Mouse (Mus musculus): ENCODE data around the gene Cenpn. TPM values are rescaled to one million over a fixed set of nuclear protein-coding genes. Genes with fewer than 3 reads are reported as not detected.

Cenpn gene
- polyA plus RNA-seq, 1 experiment: 22.0 TPM

DNA sequence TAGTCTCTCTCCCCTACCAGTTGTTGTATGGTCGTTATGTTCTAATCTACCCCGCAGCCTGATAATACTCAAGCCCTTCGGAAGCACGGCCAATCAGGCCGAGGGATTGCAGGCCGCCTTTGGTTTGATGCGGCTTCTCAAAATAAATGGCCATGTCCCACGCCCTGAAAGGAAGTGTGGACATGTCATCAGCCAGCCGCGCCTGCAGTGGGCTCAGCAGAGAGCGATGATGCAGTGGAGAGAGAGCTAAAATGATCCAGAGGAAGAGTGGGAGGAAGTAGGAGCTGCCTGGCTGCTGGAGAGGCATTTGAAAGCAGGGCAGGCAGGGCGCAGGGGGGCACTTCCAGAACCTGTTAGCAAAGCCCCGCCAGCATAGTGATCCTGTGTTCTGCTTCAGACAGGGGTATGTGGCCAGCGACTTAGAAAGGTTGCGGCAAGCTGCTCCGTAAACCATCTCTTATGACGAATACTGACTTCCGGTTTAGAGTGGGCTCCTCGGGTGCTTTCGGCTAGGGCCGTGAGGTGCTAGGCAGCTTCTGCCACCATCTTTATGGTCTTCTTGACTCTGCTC is 24.8 kb downstream of the Cenpn start:
- Histone ChIP-seq H3K79me2 (ENCODE audit: control insufficient read depth, insufficient read depth) (peaks cover 19% of the 10 kb centered on the region), H3K4me3 (ENCODE audit: insufficient read depth, poor library complexity, severe bottlenecking) (no peak overlapping the region), H3K27me3 (ENCODE audit: control insufficient read depth, insufficient read depth, insufficient read length) (no peaks in the 10 kb centered on the region), H3K36me3 (ENCODE audit: control insufficient read depth, insufficient read depth) (no peaks in the 10 kb centered on the region), H3K79me3 (ENCODE audit: low read depth) (no peaks in the 10 kb centered on the region), H3ac (ENCODE audit: control insufficient read depth, insufficient read length, low read depth) (no peak overlapping the region)
- TF ChIP-seq MYOG (IDR thresholded peaks at IDR 0.05; ENCODE audit: control insufficient read depth, extremely low read depth, insufficient read length) (no peak), CEBPB (IDR thresholded peaks at IDR 0.05; ENCODE audit: low read depth) (no peak), USF1 (IDR thresholded peaks at IDR 0.05; ENCODE audit: low read depth) (no peak), MAX (IDR thresholded peaks at IDR 0.05) (no peak), MYOD1 (IDR thresholded peaks at IDR 0.05; ENCODE audit: control insufficient read depth, insufficient read length, low read depth) (no peak), FOSL1 (IDR thresholded peaks at IDR 0.05; ENCODE audit: insufficient read depth, low read length, poor library complexity, severe bottlenecking) (no peak), CTCF (IDR thresholded peaks at IDR 0.05; ENCODE audit: control insufficient read depth, insufficient read depth, insufficient read length) (no peak)

DNA sequence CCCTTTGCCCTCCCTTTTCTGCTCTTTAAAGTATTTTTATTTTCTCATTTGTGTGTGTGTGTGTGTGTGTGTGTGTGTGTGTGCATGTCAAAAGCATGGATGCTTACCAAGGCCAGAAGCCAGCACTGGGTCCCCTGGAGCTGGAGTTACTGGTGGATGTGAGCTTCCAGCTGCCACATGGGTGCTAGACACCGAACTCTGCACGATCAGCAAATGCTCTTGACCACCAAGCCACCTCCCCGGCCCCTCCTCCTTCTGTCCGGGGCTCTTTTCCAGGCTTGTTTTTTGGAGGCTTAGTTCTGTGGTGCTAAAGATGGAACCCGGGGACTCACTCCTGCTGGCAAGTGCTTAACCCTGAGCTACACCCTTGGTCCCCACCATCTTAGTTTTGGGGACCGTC is 25.3 kb downstream of the Cenpn start:
- Histone ChIP-seq H3ac (ENCODE audit: control insufficient read depth, insufficient read length, low read depth) (no peak overlapping the region), H3K4me3 (ENCODE audit: insufficient read depth, poor library complexity, severe bottlenecking) (no peak overlapping the region), H3K79me3 (ENCODE audit: low read depth) (no peaks in the 10 kb centered on the region), H3K79me2 (ENCODE audit: control insufficient read depth, insufficient read depth) (peaks cover 19% of the 10 kb centered on the region), H3K36me3 (ENCODE audit: control insufficient read depth, insufficient read depth) (no peaks in the 10 kb centered on the region), H3K27me3 (ENCODE audit: control insufficient read depth, insufficient read depth, insufficient read length) (no peaks in the 10 kb centered on the region)
- no peak for TF ChIP-seq MYOD1 (IDR thresholded peaks at IDR 0.05; ENCODE audit: control insufficient read depth, insufficient read length, low read depth)
- no peak for TF ChIP-seq USF1 (IDR thresholded peaks at IDR 0.05; ENCODE audit: low read depth)
- no peak for TF ChIP-seq FOSL1 (IDR thresholded peaks at IDR 0.05; ENCODE audit: insufficient read depth, low read length, poor library complexity, severe bottlenecking)
- no peak for TF ChIP-seq CEBPB (IDR thresholded peaks at IDR 0.05; ENCODE audit: low read depth)
- TF ChIP-seq MYOG (IDR thresholded peaks at IDR 0.05; ENCODE audit: control insufficient read depth, extremely low read depth, insufficient read length): no peak

DNA sequence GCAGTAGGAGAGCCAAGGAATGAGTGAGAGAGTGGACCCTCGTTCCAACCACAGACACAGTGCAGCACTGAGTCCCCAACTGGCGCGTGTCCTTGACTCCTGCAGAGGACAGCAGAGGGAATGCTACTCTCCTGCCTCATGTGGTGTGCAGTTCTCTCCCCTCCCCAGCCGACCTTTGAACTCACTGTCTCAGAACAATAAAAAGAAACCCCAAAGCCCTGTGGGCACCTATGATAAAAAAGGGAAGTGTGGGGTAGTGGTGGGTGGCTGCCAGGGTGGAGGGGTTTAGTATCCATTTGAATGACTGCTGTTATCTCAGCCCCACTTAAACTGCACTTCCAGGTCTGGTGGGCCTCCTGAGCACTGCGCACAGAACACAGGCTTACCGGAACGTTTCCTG is 26.1 kb downstream of the Cenpn start:
- Histone ChIP-seq H3K79me2 (ENCODE audit: control insufficient read depth, insufficient read depth) (peaks cover 19% of the 10 kb centered on the region), H3K27me3 (ENCODE audit: control insufficient read depth, insufficient read depth, insufficient read length) (no peaks in the 10 kb centered on the region), H3K36me3 (ENCODE audit: control insufficient read depth, insufficient read depth) (no peaks in the 10 kb centered on the region), H3K4me3 (ENCODE audit: insufficient read depth, poor library complexity, severe bottlenecking) (no peak overlapping the region), H3ac (ENCODE audit: control insufficient read depth, insufficient read length, low read depth) (no peak overlapping the region), H3K79me3 (ENCODE audit: low read depth) (no peaks in the 10 kb centered on the region)
- TF ChIP-seq MYOD1 (IDR thresholded peaks at IDR 0.05; ENCODE audit: control insufficient read depth, insufficient read length, low read depth): no peak
- TF ChIP-seq MAX (IDR thresholded peaks at IDR 0.05): no peak
- no peak for TF ChIP-seq MYOG (IDR thresholded peaks at IDR 0.05; ENCODE audit: control insufficient read depth, extremely low read depth, insufficient read length)
- TF ChIP-seq CEBPB (IDR thresholded peaks at IDR 0.05; ENCODE audit: low read depth): no peak
- TF ChIP-seq FOSL1 (IDR thresholded peaks at IDR 0.05; ENCODE audit: insufficient read depth, low read length, poor library complexity, severe bottlenecking): no peak
- TF ChIP-seq CTCF (IDR thresholded peaks at IDR 0.05; ENCODE audit: control insufficient read depth, insufficient read depth, insufficient read length): no peak
- no peak for TF ChIP-seq USF1 (IDR thresholded peaks at IDR 0.05; ENCODE audit: low read depth)

DNA sequence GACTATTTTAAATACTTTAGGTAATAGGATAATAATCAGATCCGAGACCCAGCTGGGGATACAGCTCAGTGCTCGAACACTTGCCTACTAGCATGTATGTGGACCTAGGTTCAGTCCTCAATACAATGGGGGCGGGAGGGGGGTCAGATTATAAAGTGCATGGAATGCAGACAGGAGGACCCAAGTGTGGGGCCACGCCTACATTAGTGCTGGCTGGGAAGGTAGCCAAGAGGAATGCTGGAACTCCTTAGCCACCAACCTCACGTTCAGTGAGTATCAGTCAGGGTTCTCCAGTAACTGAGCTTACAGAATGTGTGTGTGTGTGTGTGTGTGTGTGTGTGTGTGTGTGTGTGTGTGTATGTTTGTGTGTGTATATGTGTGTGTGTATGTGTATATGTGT is 29.8 kb downstream of the Cenpn start:
- H3ac ChIP-seq (ENCODE audit: control insufficient read depth, insufficient read length, low read depth): no peak overlapping the region
- H3K27me3 ChIP-seq (ENCODE audit: control insufficient read depth, insufficient read depth, insufficient read length): no peaks in the 10 kb centered on the region
- H3K79me3 ChIP-seq (ENCODE audit: low read depth): no peaks in the 10 kb centered on the region
- H3K79me2 ChIP-seq (ENCODE audit: control insufficient read depth, insufficient read depth): peaks cover 8% of the 10 kb centered on the region
- TF ChIP-seq USF1 (IDR thresholded peaks at IDR 0.05; ENCODE audit: low read depth): no peak
- no peak for TF ChIP-seq FOSL1 (IDR thresholded peaks at IDR 0.05; ENCODE audit: insufficient read depth, low read length, poor library complexity, severe bottlenecking)
- TF ChIP-seq MYOD1 (IDR thresholded peaks at IDR 0.05; ENCODE audit: control insufficient read depth, insufficient read length, low read depth): no peak
- TF ChIP-seq CTCF (IDR thresholded peaks at IDR 0.05; ENCODE audit: control insufficient read depth, insufficient read depth, insufficient read length): no peak
- TF ChIP-seq MYOG (IDR thresholded peaks at IDR 0.05; ENCODE audit: control insufficient read depth, extremely low read depth, insufficient read length): no peak
- peaks cover 8% of the 10 kb centered on the region for H3K36me3 ChIP-seq (ENCODE audit: control insufficient read depth, insufficient read depth)
- no peak overlapping the region for H3K4me3 ChIP-seq (ENCODE audit: insufficient read depth, poor library complexity, severe bottlenecking)

DNA sequence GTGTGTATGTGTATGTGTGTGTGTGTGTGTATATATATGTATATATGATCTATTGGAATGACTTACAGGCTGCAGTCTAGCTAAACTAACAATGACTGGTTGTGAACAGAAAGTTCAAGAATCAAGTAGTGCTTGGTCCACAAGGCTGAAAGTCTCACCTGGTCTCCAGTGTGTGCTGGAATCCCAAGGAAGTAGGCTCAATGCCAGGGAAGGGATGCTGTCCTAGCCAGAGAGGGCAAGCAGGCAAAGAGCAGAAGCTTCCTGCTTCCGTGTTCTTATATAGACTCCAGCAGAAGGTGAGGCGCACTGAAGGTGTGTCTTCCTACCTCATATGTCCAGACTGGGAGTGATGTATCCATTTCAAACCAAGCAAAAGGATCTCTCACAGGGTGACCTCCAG is 30.2 kb downstream of the Cenpn start:
- Histone ChIP-seq H3K36me3 (ENCODE audit: control insufficient read depth, insufficient read depth) (peaks cover 12% of the 10 kb centered on the region), H3K27me3 (ENCODE audit: control insufficient read depth, insufficient read depth, insufficient read length) (no peaks in the 10 kb centered on the region), H3K79me2 (ENCODE audit: control insufficient read depth, insufficient read depth) (peaks cover 8% of the 10 kb centered on the region), H3ac (ENCODE audit: control insufficient read depth, insufficient read length, low read depth) (no peak overlapping the region), H3K79me3 (ENCODE audit: low read depth) (no peaks in the 10 kb centered on the region), H3K4me3 (ENCODE audit: insufficient read depth, poor library complexity, severe bottlenecking) (no peak overlapping the region)
- TF ChIP-seq MYOG (IDR thresholded peaks at IDR 0.05; ENCODE audit: control insufficient read depth, extremely low read depth, insufficient read length) (no peak), CEBPB (IDR thresholded peaks at IDR 0.05; ENCODE audit: low read depth) (no peak), MAX (IDR thresholded peaks at IDR 0.05) (no peak), USF1 (IDR thresholded peaks at IDR 0.05; ENCODE audit: low read depth) (no peak), MYOD1 (IDR thresholded peaks at IDR 0.05; ENCODE audit: control insufficient read depth, insufficient read length, low read depth) (no peak), CTCF (IDR thresholded peaks at IDR 0.05; ENCODE audit: control insufficient read depth, insufficient read depth, insufficient read length) (no peak), FOSL1 (IDR thresholded peaks at IDR 0.05; ENCODE audit: insufficient read depth, low read length, poor library complexity, severe bottlenecking) (no peak)

DNA sequence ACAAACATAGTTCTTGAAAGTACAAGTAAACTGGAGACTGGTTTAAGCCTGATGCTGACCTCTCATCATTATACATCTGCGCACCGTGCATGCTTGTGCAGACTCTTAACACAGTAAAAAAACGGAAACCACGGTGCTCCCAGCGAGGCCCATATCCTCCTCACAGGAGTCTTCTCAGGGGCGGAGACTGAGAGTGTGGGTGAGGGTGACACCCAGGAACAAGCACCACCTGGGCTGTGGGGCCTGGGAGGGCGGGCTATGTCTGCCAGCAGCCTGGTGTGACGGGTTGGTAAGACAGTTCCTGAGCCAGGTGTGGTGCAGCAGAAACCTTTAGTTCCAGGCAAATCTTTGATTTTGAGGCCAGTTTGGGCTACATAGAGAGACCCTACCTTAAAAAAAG is 30.9 kb downstream of the Cenpn start:
- H3K79me3 ChIP-seq (ENCODE audit: low read depth): no peaks in the 10 kb centered on the region
- H3K27me3 ChIP-seq (ENCODE audit: control insufficient read depth, insufficient read depth, insufficient read length): no peaks in the 10 kb centered on the region
- no peak overlapping the region for H3K4me3 ChIP-seq (ENCODE audit: insufficient read depth, poor library complexity, severe bottlenecking)
- TF ChIP-seq CEBPB (IDR thresholded peaks at IDR 0.05; ENCODE audit: low read depth) (no peak), FOSL1 (IDR thresholded peaks at IDR 0.05; ENCODE audit: insufficient read depth, low read length, poor library complexity, severe bottlenecking) (no peak), USF1 (IDR thresholded peaks at IDR 0.05; ENCODE audit: low read depth) (no peak), MYOG (IDR thresholded peaks at IDR 0.05; ENCODE audit: control insufficient read depth, extremely low read depth, insufficient read length) (no peak), CTCF (IDR thresholded peaks at IDR 0.05; ENCODE audit: control insufficient read depth, insufficient read depth, insufficient read length) (no peak), MYOD1 (IDR thresholded peaks at IDR 0.05; ENCODE audit: control insufficient read depth, insufficient read length, low read depth) (no peak), MAX (IDR thresholded peaks at IDR 0.05) (no peak)
- H3K79me2 ChIP-seq (ENCODE audit: control insufficient read depth, insufficient read depth): peaks cover 6% of the 10 kb centered on the region
- H3ac ChIP-seq (ENCODE audit: control insufficient read depth, insufficient read length, low read depth): no peak overlapping the region
- peaks cover 12% of the 10 kb centered on the region for H3K36me3 ChIP-seq (ENCODE audit: control insufficient read depth, insufficient read depth)
